Comparison of ENCODE assay signal across 8 mouse cellular contexts in genomic region chr17:62862298-62862999, GRCm38 (mm10). TPM values are rescaled to one million over a fixed set of nuclear protein-coding genes. Genes with fewer than 3 reads are reported as not detected.
DNase-seq lines count a peak whose midpoint lies in the region; TF ChIP-seq lines count a peak whose summit lies in the region.

No protein-coding gene starts in this region.

- H3K27ac ChIP-seq in layer of hippocampus, adult 2 months, result no peak overlapping the region

- no peak overlapping the region for H3K4me3 ChIP-seq in layer of hippocampus, adult 2 months

- peak; percentile 7 to 12 for DNase-seq in layer of hippocampus, adult 2 months (ENCODE audit: low spot score in 2 of 2)
- no peak for DNase-seq in layer of hippocampus, adult 9-10 months (ENCODE audit: low spot score)
- DNase-seq in brain, adult 2 months (ENCODE audit: low read depth, low spot score), result peak; percentile 63
- peak; percentile 34 to 37 for DNase-seq in frontal cortex, postnatal 10 days (ENCODE audit: low spot score in 2 of 2)
- DNase-seq in layer of hippocampus, adult 8-10 months (ENCODE audit: low spot score in 2 of 2), result peak; percentile 11 to 17
- DNase-seq in naive thymus-derived CD4-positive, alpha-beta T cell, adult 2 months (ENCODE audit: low read depth), result peak; percentile 36
- DNase-seq in testis, postnatal 10 days (ENCODE audit: low spot score), result no peak
- no peak for DNase-seq in ovary, postnatal 10 days (ENCODE audit: low spot score)

- TF ChIP-seq CTCF in layer of hippocampus, adult 2 months (conservative IDR thresholded peaks at IDR 0.05), result no peak

RNA-seq across cellular contexts. Expression of gene Efna5, which starts 18.7 kb away (rescaled TPM):
- 1 to 10 TPM; 6.7 to 8.5 TPM for total RNA-seq in layer of hippocampus, adult 2 months (2021)
- 10 to 100 TPM in 3 of 4 experiments, 1 to 10 TPM in 1; 6.6 to 13.5 (median 11.4) TPM for total RNA-seq in layer of hippocampus, adult 8-10 months (2022)

Comparison
In these comparisons a context has a peak if more than half of its experiments do, and no peak if none do; other contexts are left out.
1. DNase-seq: peak in layer of hippocampus, adult 2 months (2 of 2), brain, adult 2 months (single experiment), frontal cortex, postnatal 10 days (2 of 2), layer of hippocampus, adult 8-10 months (2 of 2) and naive thymus-derived CD4-positive, alpha-beta T cell, adult 2 months (single experiment); none in layer of hippocampus, adult 9-10 months (single experiment), testis, postnatal 10 days (single experiment) and ovary, postnatal 10 days (single experiment).